Mouse (Mus musculus): ENCODE data around the gene Agtrap. TPM values are rescaled to one million over a fixed set of nuclear protein-coding genes. Genes with fewer than 3 reads are reported as not detected.

The Agtrap gene
- polyA plus RNA-seq, 1 experiment, result 16.5 TPM

DNA sequence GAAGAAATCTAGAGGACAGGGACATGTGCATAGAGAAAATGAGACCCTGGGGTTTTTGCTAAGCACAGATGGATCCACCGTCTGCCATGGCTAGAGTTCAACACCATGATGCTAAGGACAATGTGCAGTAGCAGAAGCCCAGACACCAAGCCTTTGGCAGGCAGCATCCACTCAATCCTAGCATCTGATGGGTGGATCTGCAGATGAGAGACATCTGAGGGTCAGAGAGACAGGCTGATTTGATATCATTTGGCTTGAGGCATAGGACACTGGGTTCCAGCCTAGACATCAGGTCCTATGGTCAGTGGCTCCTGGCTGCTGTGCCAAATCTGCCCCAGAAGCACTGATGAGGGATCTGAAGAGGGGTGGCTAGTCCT, 7.2 kb downstream of the Agtrap start:
- TF ChIP-seq GATA1 (IDR thresholded peaks at IDR 0.05; ENCODE audit: borderline replicate concordance, low read length), result no peak
- TF ChIP-seq FLI1 (IDR thresholded peaks at IDR 0.05; ENCODE audit: low read length), result no peak
- no peaks in the 10 kb centered on the region for H3K9me3 ChIP-seq
- no peak overlapping the region for H3K4me3 ChIP-seq (replicated peaks)
- H3K36me3 ChIP-seq (replicated peaks; ENCODE audit: low read length), result peaks cover 65% of the 10 kb centered on the region
- peaks cover 76% of the 10 kb centered on the region for H3K4me1 ChIP-seq
- peaks cover 8% of the 10 kb centered on the region for H3K27me3 ChIP-seq (replicated peaks)

DNA sequence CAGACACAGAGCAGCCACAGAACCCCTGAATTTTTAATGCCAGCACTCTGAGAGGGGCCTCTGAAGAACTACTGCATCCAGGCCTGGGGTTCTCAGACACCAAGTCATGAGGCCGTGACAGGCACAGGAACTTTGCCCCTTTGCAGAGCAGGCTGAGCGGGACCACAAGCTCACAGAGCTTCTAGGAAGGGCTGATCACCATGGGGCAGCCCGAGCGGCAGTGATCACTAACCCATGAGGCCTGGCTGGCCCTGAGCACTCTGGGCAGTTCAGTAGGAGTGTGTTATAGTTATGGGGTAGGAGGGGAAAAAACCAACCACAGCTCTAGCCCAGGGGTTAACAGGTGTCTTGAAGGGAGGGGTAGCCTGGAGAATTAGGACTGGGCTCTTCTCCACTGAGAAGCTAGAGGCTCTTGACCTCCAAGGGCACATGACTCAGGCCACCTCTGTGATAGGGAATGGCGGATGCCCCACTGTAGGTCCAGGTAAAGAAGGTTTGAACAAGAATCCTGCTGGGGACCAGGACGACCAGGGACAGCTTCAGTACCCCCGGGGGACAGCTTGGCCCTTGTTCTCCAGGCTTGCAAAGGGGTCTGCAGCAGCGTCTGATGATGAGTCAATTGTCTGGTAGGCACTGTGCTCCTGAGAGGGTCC, 7.8 kb downstream of the Agtrap start:
- TF ChIP-seq FLI1 (IDR thresholded peaks at IDR 0.05; ENCODE audit: low read length) (no peak), GATA1 (IDR thresholded peaks at IDR 0.05; ENCODE audit: borderline replicate concordance, low read length) (no peak)
- Histone ChIP-seq H3K4me3 (replicated peaks) (no peak overlapping the region), H3K27me3 (replicated peaks) (peaks cover 13% of the 10 kb centered on the region), H3K9me3 (no peaks in the 10 kb centered on the region), H3K4me1 (peaks cover 76% of the 10 kb centered on the region), H3K36me3 (replicated peaks; ENCODE audit: low read length) (peaks cover 63% of the 10 kb centered on the region)

DNA sequence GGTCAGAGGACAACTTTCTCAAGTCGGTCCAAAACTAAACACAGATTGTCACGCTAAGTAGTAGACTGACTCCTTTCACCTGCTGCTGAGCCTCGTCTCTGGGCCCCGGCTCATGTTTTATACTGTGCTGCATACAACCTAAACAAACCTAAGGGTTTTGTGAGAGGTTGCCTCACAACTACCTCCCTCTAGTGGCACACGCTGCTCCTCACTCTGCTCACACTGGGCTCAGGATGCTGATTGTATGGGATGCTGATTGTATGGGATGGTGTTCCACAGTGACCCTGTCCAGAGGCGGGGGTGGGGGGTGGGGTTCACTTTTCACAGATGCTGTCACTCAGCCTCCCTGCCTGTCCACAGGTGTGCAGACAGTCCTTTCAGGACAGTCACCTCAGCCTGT, 8.6 kb downstream of the Agtrap start:
- peaks cover 63% of the 10 kb centered on the region for H3K36me3 ChIP-seq (replicated peaks; ENCODE audit: low read length)
- peaks cover 74% of the 10 kb centered on the region for H3K4me1 ChIP-seq
- no peak for TF ChIP-seq GATA1 (IDR thresholded peaks at IDR 0.05; ENCODE audit: borderline replicate concordance, low read length)
- TF ChIP-seq FLI1 (IDR thresholded peaks at IDR 0.05; ENCODE audit: low read length), result no peak
- H3K27me3 ChIP-seq (replicated peaks), result peaks cover 18% of the 10 kb centered on the region
- H3K9me3 ChIP-seq, result no peaks in the 10 kb centered on the region
- no peak overlapping the region for H3K4me3 ChIP-seq (replicated peaks)

DNA sequence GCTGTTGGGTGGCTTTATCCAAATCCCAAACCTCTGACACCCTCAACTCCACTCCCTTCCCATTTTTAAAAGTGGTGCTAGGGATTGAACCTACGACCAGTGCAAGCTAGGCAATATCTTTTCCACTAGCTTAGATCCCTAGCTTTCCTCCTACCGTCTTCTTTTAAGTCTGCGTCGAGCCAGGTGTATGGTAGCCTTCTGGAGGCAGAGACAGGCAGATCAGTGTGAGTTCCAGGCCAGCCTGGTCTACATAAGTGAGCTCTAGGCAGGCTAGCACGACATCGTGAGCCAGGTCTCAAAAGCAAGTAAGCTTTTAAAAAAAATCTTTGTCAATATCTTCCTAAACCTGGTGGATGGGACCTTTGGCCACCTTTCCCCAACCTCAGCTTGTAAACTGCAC, 11.9 kb downstream of the Agtrap start:
- Histone ChIP-seq H3K27me3 (replicated peaks) (peaks cover 36% of the 10 kb centered on the region), H3K36me3 (replicated peaks; ENCODE audit: low read length) (peaks cover 32% of the 10 kb centered on the region), H3K9me3 (no peaks in the 10 kb centered on the region), H3K4me1 (peaks cover 52% of the 10 kb centered on the region), H3K4me3 (replicated peaks) (no peak overlapping the region)
- TF ChIP-seq GATA1 (IDR thresholded peaks at IDR 0.05; ENCODE audit: borderline replicate concordance, low read length) (no peak), FLI1 (IDR thresholded peaks at IDR 0.05; ENCODE audit: low read length) (no peak)

DNA sequence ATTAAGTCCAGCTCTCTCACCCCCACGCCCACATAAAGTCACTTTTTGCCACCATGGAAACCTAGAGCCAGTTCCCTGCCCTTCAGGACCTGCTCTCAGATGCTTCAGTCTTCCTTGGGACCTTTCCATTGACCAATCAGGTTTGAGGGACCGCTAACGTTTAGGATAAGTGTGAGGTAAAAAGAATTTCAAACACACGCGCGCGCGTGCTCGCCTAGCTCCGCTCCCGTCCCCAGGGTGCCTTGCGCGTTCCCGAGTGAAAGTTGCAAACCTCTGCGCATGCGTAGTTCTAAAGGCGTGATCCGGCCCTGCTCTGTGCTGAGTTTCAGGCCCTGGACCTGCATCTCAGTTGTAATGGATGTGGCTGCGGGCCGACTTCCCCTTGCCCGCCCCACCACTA, 12.6 kb downstream of the Agtrap start:
- peaks cover 42% of the 10 kb centered on the region for H3K27me3 ChIP-seq (replicated peaks)
- H3K4me3 ChIP-seq (replicated peaks), result peak overlapping the region; percentile 56
- H3K4me1 ChIP-seq, result peaks cover 58% of the 10 kb centered on the region
- TF ChIP-seq FLI1 (IDR thresholded peaks at IDR 0.05; ENCODE audit: low read length) (no peak), GATA1 (IDR thresholded peaks at IDR 0.05; ENCODE audit: borderline replicate concordance, low read length) (no peak)
- H3K9me3 ChIP-seq, result no peaks in the 10 kb centered on the region
- peaks cover 26% of the 10 kb centered on the region for H3K36me3 ChIP-seq (replicated peaks; ENCODE audit: low read length)

DNA sequence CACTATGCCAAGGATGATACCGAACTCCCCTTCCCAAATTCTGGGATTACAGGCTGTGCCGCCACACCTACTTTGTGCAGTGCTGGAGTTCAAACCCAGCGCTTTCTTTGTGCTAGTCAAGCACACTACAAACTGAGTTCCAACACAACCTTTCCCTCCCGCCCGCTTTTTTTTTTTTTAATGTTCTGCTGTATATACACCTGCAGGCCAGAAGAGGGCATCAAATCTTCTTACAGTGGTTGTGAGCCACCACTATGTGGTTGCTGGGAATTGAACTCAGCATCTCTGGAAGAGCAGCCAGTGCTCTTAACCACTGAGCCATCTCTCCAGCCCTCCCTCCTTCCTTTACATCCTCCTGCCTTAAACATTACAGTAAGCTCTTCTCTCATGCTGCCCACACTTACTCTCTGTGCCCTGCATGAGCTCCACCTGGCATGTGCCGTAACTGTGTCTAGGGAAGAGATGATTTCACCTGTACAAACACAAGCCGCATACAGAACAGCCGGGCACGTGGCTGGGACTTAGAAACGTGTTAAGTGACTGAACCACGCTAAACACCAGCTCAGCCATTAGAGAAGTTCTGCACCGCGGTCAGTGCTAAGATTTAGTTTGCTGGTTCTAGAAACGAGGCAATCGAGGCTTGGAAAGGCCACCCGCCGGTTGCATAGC, 13.2 kb downstream of the Agtrap start:
- peaks cover 20% of the 10 kb centered on the region for H3K36me3 ChIP-seq (replicated peaks; ENCODE audit: low read length)
- peaks cover 45% of the 10 kb centered on the region for H3K27me3 ChIP-seq (replicated peaks)
- H3K4me3 ChIP-seq (replicated peaks), result peak overlapping the region; percentile 56
- no peaks in the 10 kb centered on the region for H3K9me3 ChIP-seq
- peaks cover 58% of the 10 kb centered on the region for H3K4me1 ChIP-seq
- no peak for TF ChIP-seq GATA1 (IDR thresholded peaks at IDR 0.05; ENCODE audit: borderline replicate concordance, low read length)
- no peak for TF ChIP-seq FLI1 (IDR thresholded peaks at IDR 0.05; ENCODE audit: low read length)

DNA sequence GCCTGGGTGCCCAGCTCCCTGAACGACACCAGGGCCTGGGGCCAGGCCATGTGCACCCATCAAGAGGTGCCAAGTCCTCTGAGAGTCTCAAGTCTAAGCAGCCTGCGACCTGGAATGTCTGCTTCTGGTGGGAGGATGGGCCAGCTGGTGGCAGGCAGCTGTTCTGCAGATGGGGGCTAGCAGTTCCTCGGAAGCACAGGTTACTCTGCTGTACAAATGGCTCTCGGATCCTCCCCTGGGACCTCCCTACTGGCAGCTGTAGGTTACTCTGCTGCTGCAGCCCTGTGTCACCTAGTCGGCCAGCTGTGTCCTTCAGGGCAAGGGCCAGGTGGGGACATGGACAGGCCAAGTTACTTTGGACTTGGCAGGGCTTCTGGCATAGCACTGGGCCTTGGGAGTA, 16.3 kb downstream of the Agtrap start:
- peaks cover 67% of the 10 kb centered on the region for H3K27me3 ChIP-seq (replicated peaks)
- H3K4me1 ChIP-seq, result peaks cover 45% of the 10 kb centered on the region
- no peak overlapping the region for H3K4me3 ChIP-seq (replicated peaks)
- no peak for TF ChIP-seq GATA1 (IDR thresholded peaks at IDR 0.05; ENCODE audit: borderline replicate concordance, low read length)
- TF ChIP-seq FLI1 (IDR thresholded peaks at IDR 0.05; ENCODE audit: low read length), result no peak
- H3K36me3 ChIP-seq (replicated peaks; ENCODE audit: low read length), result no peaks in the 10 kb centered on the region
- no peaks in the 10 kb centered on the region for H3K9me3 ChIP-seq

DNA sequence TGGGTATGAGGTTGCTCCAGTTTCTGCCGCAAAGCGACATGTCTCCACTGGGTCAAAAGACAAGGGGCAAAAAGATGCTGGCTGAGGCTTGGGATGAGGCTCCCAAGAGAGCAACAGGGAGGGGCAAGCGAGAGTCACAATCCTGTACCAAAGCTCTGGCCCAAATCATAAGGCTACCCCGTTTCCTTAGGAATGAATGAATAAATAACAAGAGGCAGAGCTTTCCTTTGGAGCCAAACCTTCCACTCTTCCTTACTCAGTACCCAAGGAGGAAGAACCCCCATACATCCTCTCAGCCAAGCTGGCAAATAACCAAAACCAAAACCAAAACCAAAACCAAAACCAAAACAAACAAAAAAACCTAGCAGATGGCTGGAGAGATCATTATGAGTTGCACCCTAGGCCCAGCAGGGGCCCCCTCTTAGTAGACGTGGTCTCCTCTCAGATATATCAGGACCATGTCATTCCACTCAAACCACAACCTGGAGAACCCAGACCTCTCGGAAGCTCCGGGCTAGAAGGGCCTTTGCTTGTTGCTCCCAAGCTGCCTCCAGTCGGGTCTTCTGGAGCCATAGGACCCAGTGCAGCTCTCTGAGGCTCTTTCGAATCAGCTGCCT, 18.1 kb downstream of the Agtrap start:
- Histone ChIP-seq H3K27me3 (replicated peaks) (peaks cover 66% of the 10 kb centered on the region), H3K4me3 (replicated peaks) (no peak overlapping the region), H3K4me1 (peaks cover 47% of the 10 kb centered on the region), H3K36me3 (replicated peaks; ENCODE audit: low read length) (no peaks in the 10 kb centered on the region), H3K9me3 (no peaks in the 10 kb centered on the region)
- no peak for TF ChIP-seq FLI1 (IDR thresholded peaks at IDR 0.05; ENCODE audit: low read length)
- TF ChIP-seq GATA1 (IDR thresholded peaks at IDR 0.05; ENCODE audit: borderline replicate concordance, low read length), result no peak

DNA sequence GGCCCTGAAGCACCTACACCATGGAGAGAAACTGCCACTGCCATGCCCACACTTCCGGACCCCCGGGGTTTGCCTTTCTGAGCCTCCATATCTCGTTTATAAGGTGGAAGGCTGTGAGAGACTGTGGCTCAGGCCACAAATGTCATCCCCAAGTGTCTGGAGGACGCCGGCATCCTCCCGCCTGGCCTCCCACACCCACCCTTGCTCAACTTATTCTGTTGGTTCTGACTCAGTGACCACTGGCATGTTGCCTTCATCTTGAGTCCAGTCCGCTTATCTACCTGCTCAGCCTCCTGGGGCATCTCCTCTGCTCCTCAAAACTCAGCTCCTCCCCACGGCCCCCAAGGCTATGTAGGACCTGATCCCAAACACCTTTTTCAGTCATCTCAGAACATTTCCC, 20.5 kb downstream of the Agtrap start:
- H3K27me3 ChIP-seq (replicated peaks), result peaks cover 78% of the 10 kb centered on the region
- H3K9me3 ChIP-seq, result no peaks in the 10 kb centered on the region
- no peaks in the 10 kb centered on the region for H3K36me3 ChIP-seq (replicated peaks; ENCODE audit: low read length)
- H3K4me3 ChIP-seq (replicated peaks), result no peak overlapping the region
- H3K4me1 ChIP-seq, result peaks cover 45% of the 10 kb centered on the region
- TF ChIP-seq GATA1 (IDR thresholded peaks at IDR 0.05; ENCODE audit: borderline replicate concordance, low read length) (no peak), FLI1 (IDR thresholded peaks at IDR 0.05; ENCODE audit: low read length) (no peak)

DNA sequence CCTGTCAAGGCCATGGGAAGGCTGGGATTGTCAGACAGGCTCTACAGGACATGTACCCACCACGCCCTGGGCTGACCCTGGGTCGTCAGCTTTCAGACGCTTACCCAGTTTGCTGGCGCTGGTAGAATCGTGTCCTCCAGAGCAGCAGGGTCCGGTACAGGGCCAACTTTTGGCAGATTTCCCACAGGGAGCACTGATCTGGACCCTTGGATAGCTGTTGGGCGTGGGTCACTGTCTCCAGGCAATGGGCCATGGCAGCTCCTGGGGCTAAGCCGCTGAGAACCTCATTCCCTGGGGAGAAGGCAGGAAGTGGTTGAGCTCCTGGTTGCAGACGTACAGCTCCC, 21.5 kb downstream of the Agtrap start:
- peaks cover 42% of the 10 kb centered on the region for H3K4me1 ChIP-seq
- H3K4me3 ChIP-seq (replicated peaks), result no peak overlapping the region
- TF ChIP-seq FLI1 (IDR thresholded peaks at IDR 0.05; ENCODE audit: low read length) (no peak), GATA1 (IDR thresholded peaks at IDR 0.05; ENCODE audit: borderline replicate concordance, low read length) (no peak)
- H3K36me3 ChIP-seq (replicated peaks; ENCODE audit: low read length), result no peaks in the 10 kb centered on the region
- H3K9me3 ChIP-seq, result no peaks in the 10 kb centered on the region
- peaks cover 79% of the 10 kb centered on the region for H3K27me3 ChIP-seq (replicated peaks)
